Mouse (Mus musculus) cortical plate, adult 2 months (tissue): ENCODE results near the gene 1700001L19Rik. TPM values are rescaled to one million over a fixed set of nuclear protein-coding genes. Genes with fewer than 3 reads are reported as not detected.

Source experiments
- H3K27ac ChIP-seq: fragments of 200-500 bp; 2 replicates; pipeline ENCODE4 v1.5.1; 2012; ENCODE audit warnings: low read length, control low read depth, inconsistent platforms; ENCODE audit not compliant: insufficient read depth
- H3K4me1 ChIP-seq: fragments of 200-500 bp; 2 replicates; pipeline ENCODE4 v1.6.1; 2011; ENCODE audit warnings: low read length; ENCODE audit not compliant: control insufficient read depth, insufficient read depth
- H3K4me3 ChIP-seq: fragments of 200-500 bp; 2 replicates; pipeline ENCODE4 v1.5.1; 2011; ENCODE audit warnings: mild to moderate bottlenecking, low read length, control low read depth; ENCODE audit not compliant: insufficient read depth
- CTCF ChIP-seq: fragments of 200-500 bp; IDR thresholded peaks from 2 replicates; pipeline ENCODE4 v1.5.1; 2011; ENCODE audit warnings: mild to moderate bottlenecking, control low read depth, low read length; ENCODE audit not compliant: insufficient read depth; ENCODE audit errors: extremely low read depth
- POLR2A ChIP-seq: fragments of 200-500 bp; IDR thresholded peaks from 2 replicates; pipeline ENCODE4 v1.6.1; 2011; ENCODE audit warnings: mild to moderate bottlenecking, low read length, control low read depth; ENCODE audit not compliant: insufficient read depth; ENCODE audit errors: extremely low read depth
- polyA plus RNA-seq: library from polyadenylated mRNA; depleted of rRNA; stranded (reverse); fragments of >200 nt; gene quantifications from 2 replicates; pipeline ENCODE4 v1.2.3, GENCODE M21; 2012; rRNA removed

1700001L19Rik gene
- polyA plus RNA-seq, 1 experiment, result 15.5 TPM

DNA sequence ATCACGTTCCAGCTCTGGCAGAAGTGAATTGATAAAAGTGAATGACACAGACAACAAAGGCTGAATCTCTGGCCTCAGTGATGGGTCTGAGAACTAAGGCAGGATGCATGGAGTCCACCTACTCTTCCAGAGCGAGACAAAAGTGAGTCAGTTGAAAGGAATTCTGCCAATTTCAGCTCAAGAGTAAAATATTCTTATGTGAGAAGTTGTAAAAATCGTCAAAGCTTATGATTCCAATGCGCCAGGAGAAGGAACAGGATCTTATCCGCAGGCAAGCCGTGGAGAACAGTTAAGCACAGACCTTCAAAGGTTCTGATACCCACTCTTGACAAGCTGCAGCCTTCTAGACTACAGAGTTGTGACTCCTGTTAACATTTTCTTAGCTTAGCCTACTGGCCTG is 5.9 kb downstream of the 1700001L19Rik start:
- Histone ChIP-seq H3K27ac (no peak overlapping the region), H3K4me1 (peaks cover 8% of the 10 kb centered on the region), H3K4me3 (no peak overlapping the region)
- TF ChIP-seq POLR2A, result no peak

DNA sequence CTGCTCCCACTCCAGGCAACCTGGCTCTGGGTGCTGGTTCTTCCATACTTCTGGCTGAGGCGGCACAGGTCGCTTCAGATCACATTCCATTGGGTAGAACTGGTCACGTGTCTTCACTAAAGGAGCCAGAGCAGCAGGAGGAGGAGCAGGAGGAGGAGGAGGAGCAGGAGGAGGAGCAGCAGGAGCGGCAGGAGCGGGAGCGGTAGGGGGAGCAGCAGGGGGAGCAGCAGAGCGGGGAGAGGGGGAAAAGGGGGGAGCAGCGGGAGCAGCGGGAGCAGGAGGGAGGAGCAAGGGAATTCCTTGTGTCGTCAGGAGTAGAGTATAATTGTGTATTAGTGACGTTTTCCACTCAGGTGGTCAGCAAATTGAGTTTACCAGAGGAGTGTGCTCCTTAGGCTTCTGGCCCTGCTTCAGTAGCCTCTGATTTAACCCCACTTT is 8.5 kb downstream of the 1700001L19Rik start:
- Histone ChIP-seq H3K4me1 (peaks cover 8% of the 10 kb centered on the region), H3K4me3 (0 out of 2 replicates have a peak overlapping the region, but pooled peaks have one; percentile 1), H3K27ac (no peak overlapping the region)
- TF ChIP-seq POLR2A (no peak), CTCF (no peak)

GRCm38 (mm10) chr13:68607652-68608405 is 10.6 kb downstream of the 1700001L19Rik start:
- H3K27ac ChIP-seq, result no peak overlapping the region
- H3K4me3 ChIP-seq, result no peak overlapping the region
- peaks cover 3% of the 10 kb centered on the region; the same call in 1 of the 2 replicates for H3K4me1 ChIP-seq
- TF ChIP-seq CTCF (no peak), POLR2A (no peak)

DNA sequence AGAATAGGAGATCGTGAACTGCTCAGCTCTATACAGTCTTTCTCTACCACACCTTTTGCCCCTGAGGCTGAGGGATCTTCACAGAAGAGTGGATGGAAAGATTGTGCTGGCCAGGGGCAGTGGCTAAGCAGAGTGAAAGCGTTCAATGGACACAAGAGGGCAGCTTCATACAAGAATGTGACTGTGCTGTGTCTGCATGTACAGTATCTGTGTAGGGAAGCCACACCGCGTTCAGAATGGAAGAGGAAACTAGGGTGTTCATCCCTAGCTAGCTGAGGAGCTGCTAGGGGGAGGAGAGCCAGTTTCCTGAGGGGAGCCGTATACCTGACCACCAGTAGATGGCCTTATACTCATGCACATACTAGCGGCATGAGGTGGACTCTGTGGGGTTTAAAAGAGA is 25.6 kb downstream of the 1700001L19Rik start:
- H3K4me3 ChIP-seq, result no peak overlapping the region
- no peak overlapping the region for H3K27ac ChIP-seq
- H3K4me1 ChIP-seq, result no peaks in the 10 kb centered on the region
- no peak for TF ChIP-seq POLR2A
- peak; percentile 36 for TF ChIP-seq CTCF

DNA sequence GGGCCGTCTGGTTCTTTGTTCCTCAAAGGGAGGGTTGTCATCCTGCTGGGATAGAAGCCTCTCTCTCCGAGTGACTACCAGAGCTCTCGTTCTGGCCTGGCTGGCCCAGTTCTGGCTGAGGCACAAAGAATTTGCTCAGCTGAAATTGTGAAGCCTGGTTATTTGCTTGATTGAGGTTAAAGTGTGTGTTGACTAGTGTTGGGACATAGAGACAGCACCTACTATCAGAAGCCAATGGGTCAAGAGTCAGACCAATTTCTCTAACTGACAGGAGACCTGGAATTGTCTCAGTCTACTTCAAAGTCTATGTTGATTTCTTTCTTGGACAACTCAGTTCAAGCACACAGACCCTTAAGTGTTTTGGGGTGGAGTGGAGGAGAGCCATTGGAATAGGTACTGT is 29.8 kb downstream of the 1700001L19Rik start:
- no peak overlapping the region for H3K4me3 ChIP-seq
- H3K4me1 ChIP-seq, result no peaks in the 10 kb centered on the region; the same call in 1 of the 2 replicates
- H3K27ac ChIP-seq, result no peak overlapping the region
- no peak for TF ChIP-seq CTCF
- no peak for TF ChIP-seq POLR2A

DNA sequence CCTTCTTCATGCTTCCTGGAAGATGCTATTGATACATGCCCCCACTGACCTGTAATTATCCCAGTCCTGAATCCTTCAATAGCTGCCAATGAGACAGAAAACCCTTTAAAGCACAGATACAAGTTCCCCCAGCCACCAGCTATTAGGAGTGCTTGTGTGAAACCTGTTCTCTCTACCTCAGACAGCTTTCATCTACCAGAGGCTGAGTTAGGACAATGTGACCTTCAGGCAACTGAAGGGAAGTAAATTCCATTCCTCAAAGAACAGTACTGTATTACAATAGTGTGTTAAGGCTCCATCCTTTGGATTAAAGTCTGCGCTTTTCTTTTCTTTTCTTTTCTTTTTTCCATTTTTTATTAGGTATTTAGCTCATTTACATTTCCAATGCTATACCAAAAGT is 45.6 kb downstream of the 1700001L19Rik start:
- Histone ChIP-seq H3K27ac (no peak overlapping the region), H3K4me3 (no peak overlapping the region), H3K4me1 (no peaks in the 10 kb centered on the region)
- no peak for TF ChIP-seq CTCF
- no peak for TF ChIP-seq POLR2A

Other genes starting within 250 kb of the 1700001L19Rik start
- 9.7 and 10.9 TPM in 2 replicates for gene Mtrr, start 15.3 kb upstream of the 1700001L19Rik start, polyA plus RNA-seq
- 15.2 and 16.3 TPM in 2 replicates for gene Fastkd3, start 15.2 kb upstream of the 1700001L19Rik start, polyA plus RNA-seq